Mouse (Mus musculus): Measurements from ENCODE around the gene Spn.

- no peak for TF ChIP-seq CTCF (IDR thresholded peaks at IDR 0.05; ENCODE audit: extremely low read depth, insufficient read depth, low read length)
- TF ChIP-seq POLR2A (IDR thresholded peaks at IDR 0.05; ENCODE audit: extremely low read depth, insufficient read depth, low read length) = no peak
Measured at GRCm38 (mm10) chr7:127121061-127121910, 16.3 kb downstream of the Spn start.

Measured in cortical plate, adult 2 months (tissue).